Mouse (Mus musculus) small intestine, adult 2 months (tissue): ENCODE results near the gene Pigx. TPM values are rescaled to one million over a fixed set of nuclear protein-coding genes. Genes with fewer than 3 reads are reported as not detected.
"Not testable (repeated sequence)": the region's sequence is repeated elsewhere in the genome, so short reads cannot be mapped to it uniquely, and the experiment has no call there.

Experiments used
- H3K27ac ChIP-seq: fragments of 200-500 bp; 2 replicates; pipeline ENCODE4 v1.5.1; 2012; ENCODE audit warnings: low read depth, low read length, control low read depth, inconsistent platforms; ENCODE audit not compliant: insufficient read depth
- H3K27me3 ChIP-seq: fragments of 200-500 bp; 2 replicates; pipeline ENCODE4 v1.6.1; 2012; ENCODE audit warnings: mild to moderate bottlenecking, moderate library complexity, low read length, inconsistent platforms; ENCODE audit not compliant: control insufficient read depth, insufficient read depth
- H3K36me3 ChIP-seq: fragments of 200-500 bp; 2 replicates; pipeline ENCODE4 v1.6.1; 2012; ENCODE audit warnings: mild to moderate bottlenecking, low read length, control low read depth, inconsistent platforms; ENCODE audit not compliant: control insufficient read depth, insufficient read depth
- H3K4me1 ChIP-seq: fragments of 200-500 bp; 2 replicates; pipeline ENCODE4 v1.6.1; 2012; ENCODE audit warnings: low read length, inconsistent platforms, mixed read lengths; ENCODE audit not compliant: control insufficient read depth, insufficient read depth, insufficient read length
- H3K4me3 ChIP-seq: fragments of 200-500 bp; 2 replicates; pipeline ENCODE4 v1.5.1; 2012; ENCODE audit warnings: low read depth, mild to moderate bottlenecking, control low read depth, inconsistent platforms, low read length, moderate library complexity
- CTCF ChIP-seq: fragments of 200-500 bp; IDR thresholded peaks from 2 replicates; pipeline ENCODE4 v1.5.1; 2012; ENCODE audit warnings: low read depth, mild to moderate bottlenecking, control low read depth, inconsistent platforms, low read length, moderate library complexity, mixed read lengths; ENCODE audit not compliant: insufficient replicate concordance, insufficient read length; ENCODE audit errors: extremely low read depth
- POLR2A ChIP-seq: fragments of 200-500 bp; IDR thresholded peaks from 2 replicates; pipeline ENCODE4 v1.6.1; 2012; ENCODE audit warnings: low read depth, mild to moderate bottlenecking, control low read depth, inconsistent platforms, low read length, moderate library complexity
- WGBS: fragments of 180-500 bp; shearing (Covaris S2); methylation state at CpG from one replicate; pipeline ENCODE4 v1.1.7; 2018; 5-methylcytosine and 5-hydroxymethylcytosine counted together
- polyA plus RNA-seq: library from polyadenylated mRNA; depleted of rRNA; stranded (reverse); fragments of >200 nt; gene quantifications from 2 replicates; pipeline ENCODE4 v1.2.3, GENCODE M21; 2012

The Pigx gene
- polyA plus RNA-seq, 1 experiment, result 32.5 TPM

DNA sequence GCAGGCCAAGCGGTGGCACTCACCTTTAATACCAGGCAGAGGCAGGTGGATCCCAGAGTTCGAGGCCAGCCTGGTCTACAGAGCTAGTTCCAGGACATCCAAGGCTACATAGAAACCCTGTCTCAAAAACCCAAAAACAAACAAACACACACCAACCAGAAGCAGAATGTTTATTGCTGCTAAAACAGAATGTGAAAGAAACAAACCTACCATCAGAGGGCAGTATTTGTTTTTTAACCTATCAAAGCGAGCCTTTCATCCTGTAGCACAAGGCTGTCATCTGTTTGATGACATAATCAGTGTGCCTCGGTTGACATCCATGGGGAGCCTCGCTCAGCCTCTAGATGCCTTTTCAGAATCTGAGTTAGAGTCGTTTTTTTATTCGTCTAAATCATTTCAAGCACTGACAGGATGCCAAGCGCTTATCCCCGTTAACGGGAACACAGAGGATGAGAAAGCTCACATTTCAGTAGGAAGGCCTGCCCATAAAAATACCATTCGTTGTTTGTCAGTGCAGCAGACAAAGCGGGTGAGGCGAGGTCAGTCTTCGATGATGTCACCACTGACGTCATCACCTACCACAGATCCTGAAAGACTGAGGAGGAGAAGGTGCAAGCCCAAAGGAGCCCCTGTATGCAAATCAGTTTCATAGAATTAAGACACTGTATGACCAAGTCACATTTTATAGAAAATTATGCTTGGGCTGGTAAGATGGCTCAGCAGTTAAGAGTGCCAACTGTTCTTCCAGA is 11.6 kb upstream of the Pigx start:
- no peak overlapping the region for H3K4me3 ChIP-seq
- H3K27ac ChIP-seq, result no peak overlapping the region
- WGBS, result 75% methylated on average over 15 of the region's 15 CpGs
- TF ChIP-seq POLR2A, result no peak
- TF ChIP-seq CTCF, result peak; percentile 9; the same call in 1 of the 2 replicates
- H3K36me3 ChIP-seq, result peaks cover 4% of the 10 kb centered on the region; the same call in 1 of the 2 replicates
- peaks cover 2% of the 10 kb centered on the region; the same call in 1 of the 2 replicates for H3K4me1 ChIP-seq
- H3K27me3 ChIP-seq, result no peaks in the 10 kb centered on the region

DNA sequence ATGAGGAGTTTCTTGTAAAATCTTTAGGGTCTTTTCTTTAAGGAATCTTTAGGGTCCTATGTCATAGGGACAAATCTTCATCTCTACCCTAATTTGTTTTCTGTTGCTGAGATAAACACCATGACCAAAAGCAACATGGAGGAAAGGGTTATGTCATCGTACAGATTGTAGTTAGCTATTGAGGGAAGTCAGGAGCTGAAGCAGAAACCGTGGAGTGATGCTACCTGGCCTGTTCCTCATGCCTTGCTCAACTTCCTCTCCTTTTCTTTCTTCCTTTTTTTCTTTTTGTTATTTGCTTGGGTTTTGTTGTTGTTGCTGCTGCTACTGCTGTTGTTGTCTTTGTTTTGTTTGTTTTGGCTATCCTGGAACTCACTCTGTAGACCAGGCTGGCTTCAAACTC is 9.0 kb upstream of the Pigx start:
- Histone ChIP-seq H3K36me3 (peaks cover 10% of the 10 kb centered on the region), H3K4me1 (no peaks in the 10 kb centered on the region), H3K27me3 (no peaks in the 10 kb centered on the region), H3K4me3 (no peak overlapping the region), H3K27ac (no peak overlapping the region)
- TF ChIP-seq CTCF (no peak), POLR2A (no peak)
- WGBS, result 86% methylated on average over 2 of the region's 2 CpGs

GRCm38 (mm10) chr16:32108170-32108569 is 8.6 kb upstream of the Pigx start:
- TF ChIP-seq POLR2A, result no peak
- no peak for TF ChIP-seq CTCF
- H3K27me3 ChIP-seq, result no peaks in the 10 kb centered on the region
- H3K36me3 ChIP-seq, result peaks cover 12% of the 10 kb centered on the region
- no peaks in the 10 kb centered on the region for H3K4me1 ChIP-seq
- H3K4me3 ChIP-seq, result no peak overlapping the region
- 78% methylated on average over 7 of the region's 7 CpGs for WGBS
- no peak overlapping the region for H3K27ac ChIP-seq

GRCm38 (mm10) chr16:32107342-32108045 is 8.0 kb upstream of the Pigx start:
- H3K4me1 ChIP-seq, result no peaks in the 10 kb centered on the region
- no peak overlapping the region for H3K4me3 ChIP-seq
- no peak overlapping the region for H3K27ac ChIP-seq
- no peak for TF ChIP-seq POLR2A
- TF ChIP-seq CTCF, result no peak
- H3K36me3 ChIP-seq, result peaks cover 12% of the 10 kb centered on the region
- H3K27me3 ChIP-seq, result no peaks in the 10 kb centered on the region
- WGBS, result 83% methylated on average over 12 of the region's 12 CpGs

DNA sequence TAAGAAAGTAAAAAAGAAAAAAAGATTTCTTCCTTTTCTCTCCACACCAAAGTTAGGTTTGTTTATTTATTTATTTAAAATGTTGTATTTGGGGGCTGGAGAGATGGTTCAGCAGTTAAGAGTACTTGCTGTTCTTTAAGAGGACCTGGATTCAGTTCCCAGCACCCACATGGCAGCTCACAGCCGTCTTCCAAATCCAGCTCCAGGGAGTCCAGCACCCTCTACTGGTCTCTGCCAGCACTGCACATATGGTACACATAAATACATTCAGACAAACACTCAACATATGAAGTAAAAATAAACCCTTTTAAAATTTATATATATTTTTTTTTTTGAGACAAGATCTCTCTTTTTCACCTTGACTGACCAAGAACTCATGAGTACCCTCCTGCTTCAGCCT is 6.2 kb upstream of the Pigx start:
- H3K27me3 ChIP-seq, result no peaks in the 10 kb centered on the region
- TF ChIP-seq POLR2A (no peak), CTCF (peak; percentile 35; the same call in 1 of the 2 replicates)
- no peaks in the 10 kb centered on the region for H3K4me1 ChIP-seq
- H3K27ac ChIP-seq, result no peak overlapping the region
- WGBS, result 93% methylated on average over 1 of the region's 1 CpGs
- peaks cover 12% of the 10 kb centered on the region for H3K36me3 ChIP-seq
- H3K4me3 ChIP-seq, result no peak overlapping the region

GRCm38 (mm10) chr16:32102295-32102694 is 2.8 kb upstream of the Pigx start:
- Histone ChIP-seq H3K27ac (no peak overlapping the region), H3K4me3 (no peak overlapping the region), H3K27me3 (no peaks in the 10 kb centered on the region), H3K36me3 (peaks cover 10% of the 10 kb centered on the region), H3K4me1 (no peaks in the 10 kb centered on the region; the same call in none of the 2 replicates)
- WGBS, result 60% methylated on average over 13 of the region's 13 CpGs
- TF ChIP-seq CTCF (no peak), POLR2A (no peak)

GRCm38 (mm10) chr16:32098897-32099637 is 473 bp downstream of the Pigx start:
- Histone ChIP-seq H3K4me3 (peak overlapping the region; percentile 90), H3K27me3 (no peaks in the 10 kb centered on the region), H3K36me3 (peaks cover 5% of the 10 kb centered on the region), H3K27ac (peak overlapping the region; percentile 76), H3K4me1 (no peaks in the 10 kb centered on the region; the same call in none of the 2 replicates)
- WGBS, result under 1% methylated on average over 39 of the region's 39 CpGs
- 0 out of 2 replicates have a peak, but pooled peaks have one; percentile 1 for TF ChIP-seq POLR2A
- no peak for TF ChIP-seq CTCF

DNA sequence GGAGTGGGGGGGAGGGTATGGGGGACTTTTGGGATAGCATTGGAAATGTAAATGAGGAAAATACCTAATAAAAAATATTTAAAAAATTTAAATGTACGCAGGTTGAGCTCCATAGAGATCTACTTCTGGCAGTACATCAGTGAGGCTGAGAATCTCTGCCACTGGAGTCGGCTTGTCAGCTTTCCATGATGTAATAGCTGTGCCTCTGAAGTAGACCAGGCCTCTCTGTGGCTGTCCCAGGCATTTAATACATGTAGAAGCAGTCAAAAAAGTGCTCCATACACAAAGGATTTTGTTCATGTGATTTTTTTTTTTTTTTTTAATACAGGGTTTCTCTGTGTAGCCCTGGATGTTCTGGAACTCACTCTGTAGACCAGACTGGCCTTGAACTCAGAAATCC is 1.8 kb downstream of the Pigx start:
- H3K27me3 ChIP-seq, H3K27ac ChIP-seq, H3K4me1 ChIP-seq, H3K36me3 ChIP-seq, H3K4me3 ChIP-seq: not testable (repeated sequence)
- 88% methylated on average over 2 of the region's 2 CpGs for WGBS
